Mouse (Mus musculus): ENCODE data around the gene Gm8257. TPM values are rescaled to one million over a fixed set of nuclear protein-coding genes. Genes with fewer than 3 reads are reported as not detected.

Gm8257 gene
- not detected for polyA plus RNA-seq (2017; shearing (Covaris generic))

DNA sequence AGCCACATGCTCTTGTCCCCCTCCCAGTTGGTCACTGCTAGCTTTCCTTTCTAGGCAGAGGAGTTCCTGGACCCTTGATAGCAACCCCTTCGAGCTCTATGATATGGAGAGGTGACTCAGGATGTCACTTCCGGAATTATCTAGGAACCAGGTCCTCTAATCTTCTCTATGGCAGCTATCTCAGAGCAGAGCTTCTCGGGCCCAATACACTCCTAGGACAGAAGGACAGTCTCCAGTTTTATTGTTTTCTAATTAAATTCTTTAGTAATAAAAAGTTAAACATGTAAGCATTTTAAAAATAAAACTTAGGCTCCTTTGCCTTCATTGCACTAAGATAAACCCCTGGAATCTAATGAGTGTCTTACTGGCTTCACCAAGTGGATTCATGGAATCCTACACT lies at the start of gene Gm8257:
Gm8257 (minus strand) TSS at position 101 of the 400 bp plus-strand sequence.

DNA sequence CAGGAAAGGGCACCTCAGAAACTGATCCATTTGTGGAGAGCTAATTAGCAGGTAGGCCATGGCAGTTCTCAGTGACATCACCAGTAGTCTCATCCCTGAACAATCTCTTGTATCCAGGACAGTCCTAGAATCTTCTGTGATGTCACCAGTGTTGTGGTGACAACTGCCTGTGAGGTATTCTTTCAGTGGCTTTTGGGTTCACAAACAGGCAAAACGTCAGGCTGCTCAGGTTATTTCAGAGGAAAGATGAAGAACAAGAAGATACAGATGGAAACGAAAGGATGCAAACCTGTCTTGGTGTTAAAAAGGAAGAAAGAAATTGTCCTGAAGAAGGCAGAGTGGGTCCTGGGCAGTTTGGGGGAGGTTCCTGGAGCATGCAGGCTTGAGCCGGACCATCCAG lies 44.0 kb upstream of the Gm8257 start, which contains the start of gene Gm8267:
Gm8267 (minus strand) TSS at position 101 of the 400 bp plus-strand sequence.

DNA sequence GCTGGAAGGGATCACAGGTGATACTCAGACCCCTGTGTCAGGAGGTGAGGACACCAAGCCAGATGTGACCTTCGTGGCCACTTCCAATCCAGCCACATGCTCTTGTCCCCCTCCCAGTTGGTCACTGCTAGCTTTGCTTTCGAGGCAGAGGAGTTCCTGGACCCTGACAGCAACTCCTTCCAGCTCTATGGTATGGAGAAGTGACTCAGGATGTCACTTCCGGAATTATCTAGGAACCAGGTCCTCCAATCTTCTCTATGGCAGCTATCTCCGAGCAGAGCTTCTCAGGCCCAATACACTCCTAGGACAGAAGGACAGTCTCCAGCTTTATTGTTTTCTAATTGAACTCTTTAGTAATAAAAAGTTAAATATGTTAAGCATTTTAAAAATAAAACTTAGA lies 78.5 kb downstream of the Gm8257 start, which contains the start of gene Gm5624:
Gm5624 (minus strand) TSS at position 202 of the 400 bp plus-strand sequence.

Other genes with a start within 250 kb of the Gm8257 start
- gene BC061237, start 214.0 kb downstream of the Gm8257 start, polyA plus RNA-seq (2017; shearing (Covaris generic)), result not detected
- gene Gm17093, start 188.2 kb downstream of the Gm8257 start, polyA plus RNA-seq (2017; shearing (Covaris generic)), result not detected
- not detected for gene Gm8247, start 123.3 kb downstream of the Gm8257 start, polyA plus RNA-seq (2017; shearing (Covaris generic))
- gene Gm5624, start 78.5 kb downstream of the Gm8257 start, polyA plus RNA-seq (2017; shearing (Covaris generic)), result not detected
- 0.96 TPM for gene Gm8267, start 43.9 kb upstream of the Gm8257 start, polyA plus RNA-seq (2017; shearing (Covaris generic))
- not detected for gene Ptgdr, start 152.9 kb upstream of the Gm8257 start, polyA plus RNA-seq (2017; shearing (Covaris generic))